Mouse (Mus musculus): ENCODE data around the gene Ap1m2. TPM values are rescaled to one million over a fixed set of nuclear protein-coding genes. Genes with fewer than 3 reads are reported as not detected.
A peak's percentile ranks its signal among the peaks of the same experiment; 100 is the strongest.

Ap1m2 gene
- total and polyA plus RNA-seq, 3 experiments: 0.73 to 1.0 TPM; not detected in 1

DNA sequence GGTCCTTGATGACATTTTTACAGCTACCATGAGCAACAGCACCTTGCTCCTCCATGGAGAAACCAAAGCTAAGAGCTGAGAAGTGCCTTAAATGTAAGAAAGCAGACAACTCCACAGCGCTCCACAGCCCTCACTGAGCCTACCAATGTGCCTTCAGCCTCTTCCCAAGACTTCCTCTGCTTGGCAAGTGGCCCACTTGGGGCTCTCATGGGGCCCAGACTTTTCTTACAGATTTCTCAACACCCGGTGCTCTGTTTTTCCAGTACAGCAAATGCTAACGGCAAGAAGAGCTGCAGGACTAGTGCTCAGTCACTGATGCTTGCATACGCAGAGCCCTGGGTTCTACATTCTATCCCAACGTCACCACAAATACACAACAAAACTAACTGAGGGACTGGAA, 34.4 kb downstream of the Ap1m2 start:
- DNase-seq (ENCODE audit: low read depth, low spot score): peak; percentile 40
- Histone ChIP-seq H3K9me3 (replicated peaks; ENCODE audit: insufficient read depth, low read length) (no peaks in the 10 kb centered on the region), H3K27ac (ENCODE audit: control insufficient read depth, low read depth, low read length) (no peak overlapping the region), H3K9ac (ENCODE audit: control insufficient read depth, low read depth, low read length, poor library complexity, severe bottlenecking) (no peak overlapping the region), H3K4me3 (ENCODE audit: control insufficient read depth in 1 of 2, insufficient read depth in 1 of 2, low read depth in 2 of 2, low read length in 2 of 2) (no peak overlapping the region), H3K36me3 (ENCODE audit: control insufficient read depth in 1 of 2, insufficient read depth in 2 of 2, low read length in 2 of 2) (peaks cover 0 to 77% of the 10 kb centered on the region in 2 experiments; a peak in 2 of 4 replicates), H3K79me2 (ENCODE audit: control insufficient read depth, insufficient read depth, low read length, poor library complexity) (no peaks in the 10 kb centered on the region), H3K27me3 (ENCODE audit: control insufficient read depth in 1 of 2, insufficient read depth in 2 of 2, low read length in 2 of 2) (no peaks in the 10 kb centered on the region), H3K4me1 (ENCODE audit: control insufficient read depth in 1 of 2, insufficient read depth in 2 of 2, low read length in 2 of 2) (no peaks in the 10 kb centered on the region)
- TF ChIP-seq NRF1 (IDR thresholded peaks at IDR 0.05; ENCODE audit: insufficient read depth, low read depth, low read length, poor library complexity, severe bottlenecking): no peak
- no peak for TF ChIP-seq KAT2A (conservative IDR thresholded peaks at IDR 0.05; ENCODE audit: low read depth, low read length)
- TF ChIP-seq ZMIZ1 (IDR thresholded peaks at IDR 0.05; ENCODE audit: low read depth, low read length): 0 out of 2 replicates have a peak, but pooled peaks have one; percentile 26

DNA sequence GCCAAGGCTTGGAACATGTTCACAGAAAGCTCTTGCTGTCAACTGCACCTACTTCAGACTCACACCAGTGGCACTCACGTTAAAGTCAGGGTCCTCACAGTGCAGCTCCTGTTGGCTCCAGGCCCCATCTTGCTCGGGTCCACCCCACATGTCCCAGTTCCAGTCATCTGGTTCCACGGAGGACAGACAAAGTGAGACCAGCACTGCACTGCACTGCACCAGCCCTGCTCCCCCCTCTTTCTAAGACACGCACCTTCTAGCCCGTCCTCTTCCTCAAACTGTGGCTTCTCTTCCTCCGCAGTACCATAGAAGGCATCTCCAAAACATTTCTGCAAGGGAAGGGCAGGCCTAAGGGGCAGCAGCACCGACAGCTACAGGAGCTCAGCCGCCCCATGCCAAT, 35.8 kb downstream of the Ap1m2 start:
- Histone ChIP-seq H3K4me1 (ENCODE audit: control insufficient read depth in 1 of 2, insufficient read depth in 2 of 2, low read length in 2 of 2) (no peaks in the 10 kb centered on the region), H3K4me3 (ENCODE audit: control insufficient read depth in 1 of 2, insufficient read depth in 1 of 2, low read depth in 2 of 2, low read length in 2 of 2) (no peak overlapping the region), H3K27me3 (ENCODE audit: control insufficient read depth in 1 of 2, insufficient read depth in 2 of 2, low read length in 2 of 2) (no peaks in the 10 kb centered on the region), H3K9me3 (replicated peaks; ENCODE audit: insufficient read depth, low read length) (no peaks in the 10 kb centered on the region), H3K79me2 (ENCODE audit: control insufficient read depth, insufficient read depth, low read length, poor library complexity) (no peaks in the 10 kb centered on the region), H3K27ac (ENCODE audit: control insufficient read depth, low read depth, low read length) (no peak overlapping the region), H3K36me3 (ENCODE audit: control insufficient read depth in 1 of 2, insufficient read depth in 2 of 2, low read length in 2 of 2) (peaks cover 0 to 71% of the 10 kb centered on the region in 2 experiments; a peak in 2 of 4 replicates), H3K9ac (ENCODE audit: control insufficient read depth, low read depth, low read length, poor library complexity, severe bottlenecking) (no peak overlapping the region)
- DNase-seq (ENCODE audit: low read depth, low spot score): peak; percentile 39
- no peak for TF ChIP-seq CHD1 (IDR thresholded peaks at IDR 0.05; ENCODE audit: low read depth, low read length)
- no peak for TF ChIP-seq ETS1 (IDR thresholded peaks at IDR 0.05; ENCODE audit: low read depth, low read length)
- peak; percentile 24 for TF ChIP-seq NELFE (IDR thresholded peaks at IDR 0.05; ENCODE audit: low read depth, low read length)
- TF ChIP-seq HCFC1 (IDR thresholded peaks at IDR 0.05; ENCODE audit: low read depth, low read length): peak; percentile 25; the same call in 1 of the 2 replicates
- TF ChIP-seq ZC3H11A (IDR thresholded peaks at IDR 0.05; ENCODE audit: low read depth, low read length): no peak
- no peak for TF ChIP-seq GABPA (IDR thresholded peaks at IDR 0.05; ENCODE audit: low read depth, low read length)
- TF ChIP-seq MAX (IDR thresholded peaks at IDR 0.05; ENCODE audit: low read length): no peak
- TF ChIP-seq CTCF (IDR thresholded peaks at IDR 0.05 in 2 of 3, conservative IDR thresholded peaks at IDR 0.05 in 1 of 3; ENCODE audit: control insufficient read depth in 1 of 3, insufficient read depth in 1 of 3, low read depth in 2 of 3, low read length in 3 of 3, poor library complexity in 1 of 3, severe bottlenecking in 1 of 3): no peak
- TF ChIP-seq EP300 (IDR thresholded peaks at IDR 0.05; ENCODE audit: low read depth in 1 of 2, low read length in 2 of 2): 0 out of 4 replicates have a peak, but pooled peaks of 1 of the 2 experiments have one; percentile 7
- TF ChIP-seq CHD2 (IDR thresholded peaks at IDR 0.05; ENCODE audit: low read length): no peak
- TF ChIP-seq BHLHE40 (IDR thresholded peaks at IDR 0.05; ENCODE audit: borderline replicate concordance, low read depth, low read length): no peak
- peak; percentile 72; the same call in 1 of the 2 replicates for TF ChIP-seq POLR2AphosphoS5 (IDR thresholded peaks at IDR 0.05; ENCODE audit: borderline replicate concordance, low read depth, low read length)
- 0 out of 2 replicates have a peak, but pooled peaks have one; percentile 25 for TF ChIP-seq ZKSCAN1 (IDR thresholded peaks at IDR 0.05; ENCODE audit: low read depth, low read length)
- TF ChIP-seq SIN3A (IDR thresholded peaks at IDR 0.05; ENCODE audit: low read length): no peak
- TF ChIP-seq USF2 (IDR thresholded peaks at IDR 0.05; ENCODE audit: borderline replicate concordance in 1 of 2, insufficient read depth in 1 of 2, low read depth in 1 of 2, low read length in 2 of 2): no peak
- TF ChIP-seq RAD21 (IDR thresholded peaks at IDR 0.05; ENCODE audit: low read depth, low read length): no peak
- no peak for TF ChIP-seq TAL1 (IDR thresholded peaks at IDR 0.05; ENCODE audit: low read length)
- peak; percentile 79 for TF ChIP-seq ZMIZ1 (IDR thresholded peaks at IDR 0.05; ENCODE audit: low read depth, low read length)
- TF ChIP-seq UBTF (IDR thresholded peaks at IDR 0.05; ENCODE audit: borderline replicate concordance, insufficient read depth, low read depth, low read length): no peak
- TF ChIP-seq MAFK (IDR thresholded peaks at IDR 0.05; ENCODE audit: borderline replicate concordance, low read depth, low read length): no peak
- no peak for TF ChIP-seq RCOR1 (IDR thresholded peaks at IDR 0.05; ENCODE audit: low read depth, low read length)
- TF ChIP-seq MYC (IDR thresholded peaks at IDR 0.05; ENCODE audit: low read depth, low read length): no peak
- TF ChIP-seq TCF12 (IDR thresholded peaks at IDR 0.05; ENCODE audit: low read depth, low read length): no peak
- no peak for TF ChIP-seq MAZ (IDR thresholded peaks at IDR 0.05; ENCODE audit: low read depth, low read length)
- no peak for TF ChIP-seq ELF1 (IDR thresholded peaks at IDR 0.05; ENCODE audit: low read depth, low read length)
- no peak for TF ChIP-seq JUND (IDR thresholded peaks at IDR 0.05; ENCODE audit: low read depth, low read length)
- no peak for TF ChIP-seq USF1 (IDR thresholded peaks at IDR 0.05; ENCODE audit: low read depth, low read length)
- no peak for TF ChIP-seq E2F4 (IDR thresholded peaks at IDR 0.05; ENCODE audit: borderline replicate concordance, low read depth, low read length)
- TF ChIP-seq KAT2A (conservative IDR thresholded peaks at IDR 0.05; ENCODE audit: low read depth, low read length): no peak
- peak in 1 of 2 experiments; percentile 47; a peak in 1 of 4 replicates for TF ChIP-seq POLR2A (IDR thresholded peaks at IDR 0.05; ENCODE audit: control insufficient read depth in 1 of 2, insufficient read depth in 1 of 2, low read depth in 1 of 2, low read length in 2 of 2, poor library complexity in 1 of 2)
